Mouse (Mus musculus): Measurements from ENCODE around the gene Rps24. TPM values are rescaled to one million over a fixed set of nuclear protein-coding genes. Genes with fewer than 3 reads are reported as not detected.

Gene Rps24
- polyA plus RNA-seq, 1 experiment from 2014 or later, result 597 TPM

DNA sequence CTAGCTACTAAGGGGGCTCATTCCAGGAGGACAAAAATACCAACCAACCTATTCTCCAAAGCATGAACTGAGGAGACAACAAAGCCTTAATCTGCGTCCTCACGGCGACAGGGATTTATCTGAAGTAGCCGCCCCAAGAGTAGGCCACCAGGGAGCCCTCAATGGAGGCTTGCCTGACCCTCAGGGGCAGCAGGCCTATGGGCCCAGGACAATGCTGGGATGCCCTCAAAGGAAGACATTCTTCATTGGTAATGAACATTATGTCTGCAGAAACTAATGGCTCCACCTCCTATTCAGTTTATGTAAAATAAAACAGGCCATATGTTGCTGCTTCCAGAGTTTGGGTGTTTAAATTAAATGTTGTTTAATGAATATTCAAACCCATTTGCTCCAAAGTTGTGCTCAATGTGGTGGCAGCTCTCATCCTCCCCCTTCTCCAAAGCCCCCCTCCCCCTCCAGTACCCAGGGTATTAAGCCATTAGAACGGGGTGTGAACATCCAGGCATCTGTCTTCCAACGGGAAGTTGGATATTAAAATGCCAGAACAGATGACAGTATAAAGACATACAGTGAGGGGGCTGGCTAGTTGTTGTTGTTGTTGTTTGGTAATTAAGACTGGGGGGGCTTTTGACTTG, 25.7 kb downstream of the Rps24 start:
- H3K9ac ChIP-seq, result no peak overlapping the region
- H3K36me3 ChIP-seq, result no peaks in the 10 kb centered on the region
- WGBS, result 62% methylated on average over 6 of the region's 6 CpGs
- peaks cover 4% of the 10 kb centered on the region; the same call in 1 of the 2 replicates for H3K27me3 ChIP-seq (replicated peaks)
- ATAC-seq (ENCODE audit: extremely low read depth, insufficient number of reproducible peaks, low FRiP score, low TSS enrichment), result no peak
- H3K27ac ChIP-seq (replicated peaks), result no peak overlapping the region
- H3K4me3 ChIP-seq, result no peak overlapping the region
- H3K4me2 ChIP-seq, result no peak overlapping the region
- H3K4me1 ChIP-seq, result peaks cover 11% of the 10 kb centered on the region
- peaks cover 9% of the 10 kb centered on the region for H3K9me3 ChIP-seq

- H3K4me2 ChIP-seq, result no peak overlapping the region
- no peak overlapping the region for H3K27ac ChIP-seq (replicated peaks)
- H3K4me1 ChIP-seq, result peaks cover 5% of the 10 kb centered on the region
- no peaks in the 10 kb centered on the region for H3K36me3 ChIP-seq
- no peaks in the 10 kb centered on the region for H3K9me3 ChIP-seq
- no peak overlapping the region for H3K4me3 ChIP-seq
- 0 out of 2 replicates have a peak, but pooled peaks cover 3% of the 10 kb centered on the region for H3K27me3 ChIP-seq (replicated peaks)
- ATAC-seq (ENCODE audit: extremely low read depth, insufficient number of reproducible peaks, low FRiP score, low TSS enrichment), result no peak
- WGBS, result 23% methylated on average over 8 of the region's 8 CpGs
- H3K9ac ChIP-seq, result no peak overlapping the region
Measured at GRCm38 (mm10) chr14:24521597-24521996, 34.7 kb downstream of the Rps24 start.

GRCm38 (mm10) chr14:24525137-24525536, 38.2 kb downstream of the Rps24 start:
- Histone ChIP-seq H3K36me3 (no peaks in the 10 kb centered on the region), H3K4me1 (peaks cover 13% of the 10 kb centered on the region), H3K27me3 (replicated peaks) (no peaks in the 10 kb centered on the region), H3K27ac (replicated peaks) (no peak overlapping the region), H3K4me3 (no peak overlapping the region), H3K9ac (no peak overlapping the region), H3K9me3 (no peaks in the 10 kb centered on the region), H3K4me2 (no peak overlapping the region)
- ATAC-seq (ENCODE audit: extremely low read depth, insufficient number of reproducible peaks, low FRiP score, low TSS enrichment), result no peak
- 63% methylated on average over 3 of the region's 3 CpGs for WGBS

- no peaks in the 10 kb centered on the region for H3K27me3 ChIP-seq (replicated peaks)
- H3K4me3 ChIP-seq, result no peak overlapping the region
- H3K9me3 ChIP-seq, result no peaks in the 10 kb centered on the region
- H3K4me2 ChIP-seq, result no peak overlapping the region
- peaks cover 20% of the 10 kb centered on the region for H3K4me1 ChIP-seq
- no peak overlapping the region for H3K9ac ChIP-seq
- no peaks in the 10 kb centered on the region for H3K36me3 ChIP-seq
- H3K27ac ChIP-seq (replicated peaks), result no peak overlapping the region
- no peak for ATAC-seq (ENCODE audit: extremely low read depth, insufficient number of reproducible peaks, low FRiP score, low TSS enrichment)
- WGBS, result 82% methylated on average over 10 of the region's 10 CpGs
Measured at GRCm38 (mm10) chr14:24525677-24526415, 38.9 kb downstream of the Rps24 start.

DNA sequence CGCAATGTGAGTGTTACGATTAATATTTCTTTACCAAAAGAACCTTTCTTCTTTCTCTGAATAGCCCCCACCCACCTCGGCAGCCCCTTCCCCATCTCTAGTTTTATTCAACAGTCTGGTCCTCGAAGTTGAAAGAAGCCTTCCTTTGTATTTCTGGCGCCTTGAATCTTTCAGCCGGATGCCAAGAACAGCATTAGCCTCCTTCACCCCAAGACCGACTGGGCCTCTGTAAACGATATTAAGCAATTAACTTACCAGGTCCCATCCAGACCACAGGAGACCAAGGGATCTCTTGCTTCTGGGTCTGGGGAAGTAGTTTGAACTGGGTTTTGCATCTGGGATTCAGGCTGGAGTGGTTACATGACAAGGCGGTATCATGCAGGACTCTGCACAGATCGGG, 39.5 kb downstream of the Rps24 start:
- ATAC-seq (ENCODE audit: extremely low read depth, insufficient number of reproducible peaks, low FRiP score, low TSS enrichment), result no peak
- Histone ChIP-seq H3K27me3 (replicated peaks) (no peaks in the 10 kb centered on the region), H3K4me1 (peaks cover 21% of the 10 kb centered on the region), H3K36me3 (no peaks in the 10 kb centered on the region), H3K9me3 (no peaks in the 10 kb centered on the region), H3K4me3 (no peak overlapping the region), H3K27ac (replicated peaks) (no peak overlapping the region), H3K9ac (no peak overlapping the region), H3K4me2 (no peak overlapping the region)
- 72% methylated on average over 10 of the region's 10 CpGs for WGBS

DNA sequence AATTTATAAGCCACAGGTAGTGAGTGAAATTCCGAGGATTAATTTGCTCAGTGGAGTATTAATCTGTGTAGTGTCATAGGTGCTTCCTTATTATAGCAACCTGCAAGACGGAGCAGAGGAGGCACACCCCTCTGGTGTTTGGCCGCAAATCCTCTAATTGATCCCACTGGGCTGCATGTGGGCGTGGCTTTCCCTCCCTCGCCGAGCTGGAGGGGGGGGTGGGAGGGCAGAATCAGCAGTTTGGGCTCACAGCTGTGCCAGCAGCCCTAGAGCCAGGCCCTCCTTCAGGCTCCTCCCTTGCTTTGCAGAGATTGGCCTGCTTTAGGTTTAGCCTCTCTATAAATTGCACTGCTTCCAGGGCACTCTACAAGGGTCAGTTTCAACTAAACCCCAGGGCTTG, 43.3 kb downstream of the Rps24 start:
- Histone ChIP-seq H3K27ac (replicated peaks) (no peak overlapping the region), H3K4me2 (peak overlapping the region; percentile 38), H3K27me3 (replicated peaks) (no peaks in the 10 kb centered on the region), H3K4me1 (peaks cover 26% of the 10 kb centered on the region), H3K4me3 (no peak overlapping the region), H3K36me3 (no peaks in the 10 kb centered on the region), H3K9me3 (no peaks in the 10 kb centered on the region), H3K9ac (no peak overlapping the region)
- WGBS, result 6% methylated on average over 6 of the region's 6 CpGs
- no peak for ATAC-seq (ENCODE audit: extremely low read depth, insufficient number of reproducible peaks, low FRiP score, low TSS enrichment)

- Histone ChIP-seq H3K9me3 (no peaks in the 10 kb centered on the region; the same call in 1 of the 2 replicates), H3K27ac (replicated peaks) (no peak overlapping the region), H3K27me3 (replicated peaks) (no peaks in the 10 kb centered on the region), H3K36me3 (no peaks in the 10 kb centered on the region), H3K4me3 (no peak overlapping the region), H3K4me2 (no peak overlapping the region), H3K9ac (no peak overlapping the region), H3K4me1 (peaks cover 19% of the 10 kb centered on the region)
- no peak for ATAC-seq (ENCODE audit: extremely low read depth, insufficient number of reproducible peaks, low FRiP score, low TSS enrichment)
- 82% methylated on average over 9 of the region's 9 CpGs for WGBS
Measured at GRCm38 (mm10) chr14:24534865-24535545, 48.1 kb downstream of the Rps24 start.

GRCm38 (mm10) chr14:24542901-24543300, 56.0 kb downstream of the Rps24 start:
- Histone ChIP-seq H3K9ac (no peak overlapping the region), H3K9me3 (no peaks in the 10 kb centered on the region; the same call in none of the 2 replicates), H3K4me1 (0 out of 2 replicates have a peak, but pooled peaks cover 5% of the 10 kb centered on the region), H3K4me2 (no peak overlapping the region), H3K27ac (replicated peaks) (no peak overlapping the region), H3K36me3 (no peaks in the 10 kb centered on the region), H3K27me3 (replicated peaks) (no peaks in the 10 kb centered on the region), H3K4me3 (no peak overlapping the region)
- 56% methylated on average over 4 of the region's 4 CpGs for WGBS
- ATAC-seq (ENCODE audit: extremely low read depth, insufficient number of reproducible peaks, low FRiP score, low TSS enrichment), result no peak

DNA sequence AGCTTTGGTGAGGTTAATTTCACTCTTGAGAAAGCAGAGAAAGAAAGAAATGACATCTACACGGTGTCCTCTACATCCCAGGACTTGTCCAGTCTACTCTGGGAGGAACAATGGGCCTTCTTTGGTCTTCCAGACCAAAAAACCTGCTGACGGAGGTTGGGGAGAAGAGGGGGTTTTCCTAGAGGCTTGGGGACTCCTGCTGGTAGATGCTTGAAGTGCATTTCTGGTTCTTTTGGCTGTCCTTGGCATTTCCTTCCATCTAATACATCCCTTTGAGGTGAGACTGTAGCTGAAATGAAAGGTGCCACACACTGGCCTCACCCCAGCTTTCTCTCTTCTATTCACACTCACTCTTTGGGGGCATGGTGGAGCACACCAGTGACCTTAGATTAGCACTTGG, 57.1 kb downstream of the Rps24 start:
- no peaks in the 10 kb centered on the region for H3K27me3 ChIP-seq (replicated peaks)
- WGBS, result 40% methylated on average over 2 of the region's 2 CpGs
- H3K4me3 ChIP-seq, result no peak overlapping the region
- no peaks in the 10 kb centered on the region; the same call in 1 of the 2 replicates for H3K9me3 ChIP-seq
- no peaks in the 10 kb centered on the region for H3K36me3 ChIP-seq
- no peak for ATAC-seq (ENCODE audit: extremely low read depth, insufficient number of reproducible peaks, low FRiP score, low TSS enrichment)
- no peak overlapping the region for H3K9ac ChIP-seq
- H3K4me2 ChIP-seq, result no peak overlapping the region
- 0 out of 2 replicates have a peak, but pooled peaks cover 5% of the 10 kb centered on the region for H3K4me1 ChIP-seq
- no peak overlapping the region for H3K27ac ChIP-seq (replicated peaks)
